Mouse (Mus musculus) CH12.LX (cell line): Measurements from ENCODE around the gene Hoxd4.

Experiments used
- BHLHE40 ChIP-seq: IDR thresholded peaks from 2 replicates; pipeline ENCODE4 v1.6.1; 2011; ENCODE audit warnings: mild to moderate bottlenecking, low read depth, low read length, improper control_type of control experiment
- CTCF ChIP-seq, 2 experiments: IDR thresholded peaks in 1 of 2; conservative IDR thresholded peaks in 1 of 2; 2 replicates each; pipeline ENCODE4 v1.5.1; 2011 to 2012; ENCODE audit warnings: low read depth in 2 of 2, low read length in 2 of 2, improper control_type of control experiment in 1 of 2, inconsistent platforms in 1 of 2, mild to moderate bottlenecking in 1 of 2, moderate library complexity in 1 of 2
- E2F4 ChIP-seq: IDR thresholded peaks from 2 replicates; pipeline ENCODE4 v1.6.1; 2011; ENCODE audit warnings: low read depth, low read length, improper control_type of control experiment; ENCODE audit not compliant: insufficient replicate concordance
- EP300 ChIP-seq: IDR thresholded peaks from 2 replicates; pipeline ENCODE4 v1.6.1; 2011; ENCODE audit warnings: low read length, improper control_type of control experiment
- ETS1 ChIP-seq: conservative IDR thresholded peaks from 2 replicates; pipeline ENCODE4 v1.6.1; 2012; ENCODE audit warnings: low read depth, mild to moderate bottlenecking, inconsistent platforms, low read length, improper control_type of control experiment, moderate library complexity
- JUND ChIP-seq: conservative IDR thresholded peaks from 2 replicates; pipeline ENCODE4 v1.6.1; 2011; ENCODE audit warnings: low read depth, low read length, improper control_type of control experiment
- MAX ChIP-seq: IDR thresholded peaks from 2 replicates; pipeline ENCODE4 v1.6.1; 2011; ENCODE audit warnings: low read length, improper control_type of control experiment
- TCF12 ChIP-seq: IDR thresholded peaks from 2 replicates; pipeline ENCODE4 v1.6.1; 2014; ENCODE audit warnings: low read depth, mild to moderate bottlenecking, inconsistent platforms, low read length, improper control_type of control experiment
- USF2 ChIP-seq: conservative IDR thresholded peaks from 2 replicates; pipeline ENCODE4 v1.6.1; 2011; ENCODE audit warnings: low read depth, low read length, improper control_type of control experiment

- no peak for TF ChIP-seq ETS1
- no peak for TF ChIP-seq E2F4
- TF ChIP-seq CTCF (conservative IDR thresholded peaks at IDR 0.05 in 1 of 2, IDR thresholded peaks at IDR 0.05 in 1 of 2; ENCODE audit: low read depth in 2 of 2, low read length in 2 of 2): no peak
- no peak for TF ChIP-seq USF2
- TF ChIP-seq EP300: no peak
- no peak for TF ChIP-seq MAX
- no peak for TF ChIP-seq BHLHE40
- no peak for TF ChIP-seq TCF12
- no peak for TF ChIP-seq JUND
Observed at GRCm38 (mm10) chr2:74671847-74672246, 39.9 kb upstream of the Hoxd4 start.
